ENCODE assay signal across 8 mouse cellular contexts in genomic region chr1:156560500-156560899, GRCm38 (mm10). TPM values are rescaled to one million over a fixed set of nuclear protein-coding genes. Genes with fewer than 3 reads are reported as not detected.
DNase-seq lines count a peak whose midpoint lies in the region; ATAC-seq and TF ChIP-seq lines count a peak whose summit lies in the region.

No protein-coding gene starts in this region.

- TF ChIP-seq EP300 in heart, postnatal 0 days (IDR thresholded peaks at IDR 0.05; ENCODE audit: low read depth) = no peak
- TF ChIP-seq EP300 in liver, postnatal 0 days (IDR thresholded peaks at IDR 0.05; ENCODE audit: low read depth) = no peak

- 0 out of 2 replicates have a peak overlapping the region, but pooled peaks have one; percentile 91 for H3K4me2 ChIP-seq in heart, postnatal 0 days (ENCODE audit: low read depth, low read length)
- peak overlapping the region; percentile 69 for H3K4me2 ChIP-seq in forebrain, embryonic 16.5 days (ENCODE audit: low read length)
- peak overlapping the region; percentile 6; the same call in 1 of the 2 replicates for H3K4me2 ChIP-seq in liver, postnatal 0 days (ENCODE audit: low read depth, low read length)

- ATAC-seq in heart, postnatal 0 days (ENCODE audit: insufficient read depth, low read depth) = no peak
- ATAC-seq in forebrain, embryonic 16.5 days = no peak
- ATAC-seq in liver, postnatal 0 days = no peak

- TF ChIP-seq CTCF in heart, postnatal 0 days (IDR thresholded peaks at IDR 0.05; ENCODE audit: low read depth) = no peak
- no peak for TF ChIP-seq CTCF in bone marrow macrophage, adult 2 months (IDR thresholded peaks at IDR 0.05; ENCODE audit: low read depth, low read length)
- TF ChIP-seq CTCF in liver, postnatal 0 days (IDR thresholded peaks at IDR 0.05; ENCODE audit: low read depth) = no peak

- DNase-seq in heart, postnatal 0 days (ENCODE audit: low spot score) = no peak
- no peak for DNase-seq in heart, adult 8-10 months (ENCODE audit: low spot score)
- no peak for DNase-seq in liver, postnatal 0 days
- no peak for DNase-seq in cerebellum, adult 9-11 months
- DNase-seq in urinary bladder, adult 2 months (ENCODE audit: low spot score) = no peak
- no peak for DNase-seq in frontal cortex, postnatal 25 days (ENCODE audit: low spot score in 2 of 2)

- TF ChIP-seq POLR2A in bone marrow macrophage, adult 2 months (IDR thresholded peaks at IDR 0.05; ENCODE audit: borderline replicate concordance, low read depth, low read length) = no peak

- no peak overlapping the region for H3K27ac ChIP-seq in heart, postnatal 0 days (ENCODE audit: low read depth)
- H3K27ac ChIP-seq in bone marrow macrophage, adult 2 months (ENCODE audit: insufficient read depth, low read depth, low read length) = peak overlapping the region; percentile 46
- H3K27ac ChIP-seq in forebrain, embryonic 16.5 days (ENCODE audit: low read length) = no peak overlapping the region
- H3K27ac ChIP-seq in liver, postnatal 0 days (ENCODE audit: low read depth) = no peak overlapping the region

- WGBS in heart, postnatal 0 days = 71% methylated on average over 9 of the region's 9 CpGs
- WGBS in forebrain, embryonic 16.5 days = 92% methylated on average over 9 of the region's 9 CpGs
- WGBS in liver, postnatal 0 days (ENCODE audit: insufficient replicate concordance) = 73% methylated on average over 9 of the region's 9 CpGs

- H3K9me3 ChIP-seq in heart, postnatal 0 days (replicated peaks; ENCODE audit: control insufficient read depth, low read length) = no peaks in the 10 kb centered on the region
- no peaks in the 10 kb centered on the region for H3K9me3 ChIP-seq in forebrain, embryonic 16.5 days (ENCODE audit: control insufficient read depth, low read length)
- H3K9me3 ChIP-seq in liver, postnatal 0 days (ENCODE audit: low read length) = no peaks in the 10 kb centered on the region

- H3K9ac ChIP-seq in heart, postnatal 0 days (replicated peaks; ENCODE audit: low read depth, low read length) = no peak overlapping the region
- H3K9ac ChIP-seq in forebrain, embryonic 16.5 days (replicated peaks; ENCODE audit: low read depth, low read length) = no peak overlapping the region
- H3K9ac ChIP-seq in liver, postnatal 0 days (replicated peaks) = no peak overlapping the region

- no peaks in the 10 kb centered on the region for H3K27me3 ChIP-seq in heart, postnatal 0 days (ENCODE audit: control insufficient read depth, insufficient read depth, low read length)
- no peaks in the 10 kb centered on the region for H3K27me3 ChIP-seq in forebrain, embryonic 16.5 days (replicated peaks; ENCODE audit: control insufficient read depth, insufficient read depth, low read length)
- H3K27me3 ChIP-seq in liver, postnatal 0 days (ENCODE audit: insufficient read depth, low read length) = no peaks in the 10 kb centered on the region

- H3K4me3 ChIP-seq in heart, postnatal 0 days (ENCODE audit: low read depth, low read length) = no peak overlapping the region
- no peak overlapping the region for H3K4me3 ChIP-seq in bone marrow macrophage, adult 2 months (ENCODE audit: insufficient read depth, low read length)
- peak overlapping the region; percentile 20; the same call in 1 of the 2 replicates for H3K4me3 ChIP-seq in forebrain, embryonic 16.5 days (replicated peaks; ENCODE audit: low read length)
- H3K4me3 ChIP-seq in liver, postnatal 0 days (ENCODE audit: low read depth, low read length) = no peak overlapping the region

- H3K4me1 ChIP-seq in heart, postnatal 0 days (ENCODE audit: control insufficient read depth, insufficient read depth) = 0 out of 2 replicates have a peak, but pooled peaks cover 6% of the 10 kb centered on the region
- peaks cover 12% of the 10 kb centered on the region for H3K4me1 ChIP-seq in bone marrow macrophage, adult 2 months (ENCODE audit: control insufficient read depth, insufficient read depth, low read length)
- H3K4me1 ChIP-seq in forebrain, embryonic 16.5 days (replicated peaks; ENCODE audit: control insufficient read depth, insufficient read depth, low read length) = peaks cover 7% of the 10 kb centered on the region
- peaks cover 10% of the 10 kb centered on the region; the same call in 1 of the 2 replicates for H3K4me1 ChIP-seq in liver, postnatal 0 days (ENCODE audit: insufficient read depth)

- no peaks in the 10 kb centered on the region for H3K36me3 ChIP-seq in heart, postnatal 0 days (replicated peaks; ENCODE audit: control insufficient read depth, insufficient read depth, low read length)
- no peaks in the 10 kb centered on the region for H3K36me3 ChIP-seq in forebrain, embryonic 16.5 days (ENCODE audit: control insufficient read depth, insufficient read depth)
- no peaks in the 10 kb centered on the region for H3K36me3 ChIP-seq in liver, postnatal 0 days (replicated peaks; ENCODE audit: insufficient read depth, low read length)

RNA-seq across cellular contexts. Expression of gene Abl2, which starts 1.9 kb away (rescaled TPM):
- total RNA-seq in heart, postnatal 0 days (2014; rRNA removed; ENCODE audit: low replicate concordance) = 11.7 and 12.9 TPM in 2 replicates
- polyA plus RNA-seq in heart, postnatal 0 days (2015; fragmentation: Nextera tagmentation; extraction: Ambion mirVana) = 1.7 and 2.0 TPM in 2 replicates
- total RNA-seq in heart, adult 8-10 months (2022) = 10 to 100 TPM; 20.1 to 26.1 (median 22.4) TPM
- 13.4 and 16.3 TPM in 2 replicates for polyA plus RNA-seq in bone marrow macrophage, adult 2 months (2012; ENCODE audit: insufficient read depth, insufficient read length, missing spikeins)
- polyA plus RNA-seq in forebrain, embryonic 16.5 days (2015; fragmentation: Nextera tagmentation; extraction: Ambion mirVana) = 7.4 TPM in 2 replicates
- polyA plus RNA-seq in liver, postnatal 0 days (2015; fragmentation: Nextera tagmentation; extraction: Ambion mirVana) = 0.88 and 0.89 TPM in 2 replicates
- polyA plus RNA-seq in urinary bladder, adult 2 months (2012; rRNA removed) = 7.0 and 9.0 TPM in 2 replicates

RNA-seq across cellular contexts. Expression of gene Gm10031, which starts 36.7 kb away (rescaled TPM):
- 9.1 and 13.9 TPM in 2 replicates for total RNA-seq in heart, postnatal 0 days (2014; rRNA removed; ENCODE audit: low replicate concordance)
- polyA plus RNA-seq in heart, postnatal 0 days (2015; fragmentation: Nextera tagmentation; extraction: Ambion mirVana) = 0.33 and 0.45 TPM in 2 replicates
- 10 to 100 TPM; 43.9 to 59.3 (median 54.1) TPM for total RNA-seq in heart, adult 8-10 months (2022)
- polyA plus RNA-seq in bone marrow macrophage, adult 2 months (2012; ENCODE audit: insufficient read depth, insufficient read length, missing spikeins) = 7.5 and 10.8 TPM in 2 replicates
- 0.73 and 1.3 TPM in 2 replicates for polyA plus RNA-seq in forebrain, embryonic 16.5 days (2015; fragmentation: Nextera tagmentation; extraction: Ambion mirVana)
- 0.14 and 0.29 TPM in 2 replicates for polyA plus RNA-seq in liver, postnatal 0 days (2015; fragmentation: Nextera tagmentation; extraction: Ambion mirVana)
- 5.1 and 5.9 TPM in 2 replicates for polyA plus RNA-seq in urinary bladder, adult 2 months (2012; rRNA removed)

Comparison
In these comparisons a context has a peak if more than half of its experiments do, and no peak if none do; other contexts are left out.
1. H3K4me2 ChIP-seq: peak in every context shown above with its lines; median percentile 91 in heart, postnatal 0 days; 69 in forebrain, embryonic 16.5 days; 6 in liver, postnatal 0 days.